Mouse (Mus musculus) C2C12 (cell line): ENCODE measurements around the gene March10.

ENCODE experiments used
- CEBPB ChIP-seq: IDR thresholded peaks from one replicate; pipeline ENCODE4 v1.6.1; 2011; ENCODE audit warnings: low read depth, mild to moderate bottlenecking, control low read depth, moderate library complexity
- CTCF ChIP-seq: IDR thresholded peaks from one replicate; pipeline ENCODE4 v1.5.1; 2011; ENCODE audit not compliant: control insufficient read depth, insufficient read depth, insufficient read length
- FOSL1 ChIP-seq: IDR thresholded peaks from one replicate; pipeline ENCODE4 v1.8.0; 2011; ENCODE audit warnings: mild to moderate bottlenecking, low read length; ENCODE audit not compliant: poor library complexity, insufficient read depth, severe bottlenecking
- MYOD1 ChIP-seq: IDR thresholded peaks from one replicate; pipeline ENCODE4 v1.6.1; 2011; ENCODE audit warnings: low read depth; ENCODE audit not compliant: control insufficient read depth, insufficient read length
- USF1 ChIP-seq: IDR thresholded peaks from one replicate; pipeline ENCODE4 v1.6.1; 2011; ENCODE audit warnings: low read depth, mild to moderate bottlenecking, control low read depth, moderate library complexity

GRCm38 (mm10) chr11:105459900-105460299, 3.4 kb upstream of the March10 start:
- TF ChIP-seq CEBPB (no peak), CTCF (no peak), FOSL1 (no peak), USF1 (no peak), MYOD1 (no peak)
